Mouse (Mus musculus) right cerebral cortex, postnatal 4 days (tissue): ENCODE measurements around the gene Zbtb16.
A peak's percentile ranks its signal among the peaks of the same experiment; 100 is the strongest.

ENCODE experiments used
- DNase-seq: peaks from one replicate; pipeline ENCODE4 v3.0.0-alpha.2; 2022

The Zbtb16 gene

GRCm38 (mm10) chr9:48635576-48636350, 200.3 kb downstream of the Zbtb16 start:
- no peak for DNase-seq

GRCm38 (mm10) chr9:48633147-48633546, 202.9 kb downstream of the Zbtb16 start:
- DNase-seq, result no peak

- DNase-seq, result no peak
Measured at GRCm38 (mm10) chr9:48619268-48619667, 216.8 kb downstream of the Zbtb16 start.

GRCm38 (mm10) chr9:48618589-48618988, 217.4 kb downstream of the Zbtb16 start:
- peak; percentile 80 for DNase-seq

GRCm38 (mm10) chr9:48618111-48618510, 217.9 kb downstream of the Zbtb16 start:
- DNase-seq, result no peak

- no peak for DNase-seq
Measured at GRCm38 (mm10) chr9:48617511-48618010, 218.5 kb downstream of the Zbtb16 start.

GRCm38 (mm10) chr9:48613221-48613620, 222.8 kb downstream of the Zbtb16 start:
- no peak for DNase-seq

GRCm38 (mm10) chr9:48612542-48612941, 223.5 kb downstream of the Zbtb16 start:
- no peak for DNase-seq

GRCm38 (mm10) chr9:48611032-48611431, 225.0 kb downstream of the Zbtb16 start:
- no peak for DNase-seq

- no peak for DNase-seq
Measured at GRCm38 (mm10) chr9:48609734-48610133, 226.3 kb downstream of the Zbtb16 start.

- no peak for DNase-seq
Measured at GRCm38 (mm10) chr9:48607417-48607816, 228.6 kb downstream of the Zbtb16 start.

- DNase-seq, result no peak
Measured at GRCm38 (mm10) chr9:48606171-48606570, 229.9 kb downstream of the Zbtb16 start.

GRCm38 (mm10) chr9:48605697-48606096, 230.3 kb downstream of the Zbtb16 start:
- DNase-seq, result no peak

GRCm38 (mm10) chr9:48604939-48605598, 231.0 kb downstream of the Zbtb16 start, which contains the start of gene Nnmt:
Gene Nnmt (minus strand): TSS chr9:48605153.
- DNase-seq, result no peak
